Mouse (Mus musculus) erythroblast, adult 5-6 weeks (primary cell): ENCODE data around the gene Pygb. TPM values are rescaled to one million over a fixed set of nuclear protein-coding genes. Genes with fewer than 3 reads are reported as not detected.

Source experiments
- ATAC-seq: replicated peaks from 2 replicates; pipeline ENCODE4 v1.8.0; 2016; ENCODE audit warnings: moderate number of reproducible peaks, mild to moderate bottlenecking, moderate TSS enrichment, inconsistent platforms; ENCODE audit not compliant: poor library complexity, low FRiP score, severe bottlenecking
- total RNA-seq, 2 experiments: library from RNA; stranded (forward) in 1 of 2; stranded (reverse) in 1 of 2; fragments of 150-400 nt in 1 of 2; fragments of 200-764, 138-1000 nt in 1 of 2; gene quantifications; 2 replicates each; pipeline versions ENCODE4 v1.2.3 to v1.2.4; 2015 to 2017; ENCODE audit warnings: low replicate concordance in 2 of 2

Gene Pygb
- total RNA-seq, 2 experiments from 2014 or later, result 2.3 to 8.8 TPM

- no peak for ATAC-seq
Measured at GRCm38 (mm10) chr2:150835975-150836374, 49.4 kb downstream of the Pygb start.

- no peak for ATAC-seq
Measured at GRCm38 (mm10) chr2:150836906-150837305, 50.4 kb downstream of the Pygb start.

GRCm38 (mm10) chr2:150837781-150838180, 51.2 kb downstream of the Pygb start:
- no peak for ATAC-seq

- no peak for ATAC-seq
Measured at GRCm38 (mm10) chr2:150839686-150840471, 53.3 kb downstream of the Pygb start.

- no peak for ATAC-seq
Measured at GRCm38 (mm10) chr2:150841109-150841508, 54.6 kb downstream of the Pygb start.

GRCm38 (mm10) chr2:150842049-150842461, 55.5 kb downstream of the Pygb start:
- ATAC-seq, result no peak

GRCm38 (mm10) chr2:150844798-150845197, 58.3 kb downstream of the Pygb start:
- no peak for ATAC-seq

GRCm38 (mm10) chr2:150847436-150847995, 61.0 kb downstream of the Pygb start:
- no peak for ATAC-seq

GRCm38 (mm10) chr2:150851251-150851650, 64.7 kb downstream of the Pygb start:
- ATAC-seq, result no peak

GRCm38 (mm10) chr2:150855186-150855585, 68.7 kb downstream of the Pygb start:
- ATAC-seq, result no peak

GRCm38 (mm10) chr2:150858724-150859487, 72.4 kb downstream of the Pygb start:
- no peak for ATAC-seq

- ATAC-seq, result no peak
Measured at GRCm38 (mm10) chr2:150859709-150860470, 73.4 kb downstream of the Pygb start.

- ATAC-seq, result no peak
Measured at GRCm38 (mm10) chr2:150861128-150861527, 74.6 kb downstream of the Pygb start.

- ATAC-seq, result no peak
Measured at GRCm38 (mm10) chr2:150867021-150867420, 80.5 kb downstream of the Pygb start.

- ATAC-seq, result no peak
Measured at GRCm38 (mm10) chr2:150869446-150869845, 82.9 kb downstream of the Pygb start.

GRCm38 (mm10) chr2:150874508-150874907, 88.0 kb downstream of the Pygb start:
- ATAC-seq, result no peak

GRCm38 (mm10) chr2:150875226-150875625, 88.7 kb downstream of the Pygb start:
- no peak for ATAC-seq

GRCm38 (mm10) chr2:150877561-150877960, 91.0 kb downstream of the Pygb start:
- no peak for ATAC-seq
